Mouse (Mus musculus): Measurements from ENCODE around the gene Stmn3.

Stmn3 gene

GRCm38 (mm10) chr2:181286629-181287337 is 27.5 kb downstream of the Stmn3 start:
- DNase-seq: no peak

- DNase-seq: no peak
These were observed 34.3 kb downstream of the Stmn3 start for GRCm38 (mm10) chr2:181279968-181280367.

- DNase-seq: no peak
These were observed 36.4 kb downstream of the Stmn3 start for GRCm38 (mm10) chr2:181277866-181278265.

- DNase-seq: no peak
These were observed 37.5 kb downstream of the Stmn3 start for GRCm38 (mm10) chr2:181276766-181277165.

- DNase-seq: no peak
These were observed 39.7 kb downstream of the Stmn3 start for GRCm38 (mm10) chr2:181274639-181275038.

GRCm38 (mm10) chr2:181273829-181274228 is 40.5 kb downstream of the Stmn3 start:
- DNase-seq: no peak

- DNase-seq: no peak
These were observed 42.2 kb downstream of the Stmn3 start for GRCm38 (mm10) chr2:181272092-181272491.

GRCm38 (mm10) chr2:181266839-181267238 is 47.5 kb downstream of the Stmn3 start:
- DNase-seq: no peak
